Mouse (Mus musculus): ENCODE measurements around the gene Stac2. TPM values are rescaled to one million over a fixed set of nuclear protein-coding genes. Genes with fewer than 3 reads are reported as not detected.
A peak's percentile ranks its signal among the peaks of the same experiment; 100 is the strongest.

The Stac2 gene
- polyA plus RNA-seq, 1 experiment from 2014 or later, result 7.9 TPM

DNA sequence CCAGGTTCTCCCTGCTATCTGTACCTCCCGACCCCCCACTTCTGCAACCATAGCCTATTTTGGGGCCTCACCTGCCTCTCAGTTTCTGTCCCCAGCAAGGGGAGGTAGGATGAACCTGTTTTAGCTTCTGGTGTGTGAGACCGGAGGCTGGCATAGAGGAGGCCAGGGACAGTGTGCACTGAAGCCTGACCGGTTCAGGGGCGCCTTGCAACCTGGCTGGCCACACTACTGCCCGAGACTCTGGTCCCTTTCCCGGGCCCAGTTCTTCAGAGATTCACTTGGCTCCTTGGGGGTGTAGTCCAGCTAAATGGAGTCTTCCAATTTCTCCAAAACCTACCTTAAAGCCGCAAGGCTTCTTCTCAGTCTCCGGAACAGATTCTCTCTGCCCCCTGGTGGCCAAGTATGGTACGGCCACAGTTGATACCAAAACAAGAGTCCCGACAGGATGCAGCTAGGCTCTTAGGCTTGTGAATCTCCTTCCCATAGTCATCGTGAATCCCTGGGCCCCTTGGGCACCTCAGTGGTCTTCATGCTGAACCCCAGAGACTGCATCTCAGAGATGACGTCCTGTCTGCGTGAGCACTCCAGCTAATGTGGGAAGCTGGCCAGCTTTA lies 22.0 kb upstream of the Stac2 start:
- Histone ChIP-seq H3K9me3 (ENCODE audit: control insufficient read depth, low read length) (no peaks in the 10 kb centered on the region), H3K27me3 (replicated peaks; ENCODE audit: control insufficient read depth, insufficient read depth, low read length) (no peaks in the 10 kb centered on the region), H3K9ac (ENCODE audit: low read depth, low read length) (peak overlapping the region; percentile 11; the same call in 1 of the 2 replicates), H3K4me3 (ENCODE audit: low read length) (no peak overlapping the region; the same call in 1 of the 2 replicates), H3K27ac (ENCODE audit: low read depth, low read length) (no peak overlapping the region), H3K4me1 (ENCODE audit: control insufficient read depth, insufficient read depth, low read depth, low read length) (peaks cover 3% of the 10 kb centered on the region), H3K36me3 (ENCODE audit: control insufficient read depth, insufficient read depth, low read length) (no peaks in the 10 kb centered on the region), H3K4me2 (ENCODE audit: low read length) (peak overlapping the region; percentile 38)
- ATAC-seq, result peak; percentile 73
- WGBS, result 17% methylated on average over 13 of the region's 13 CpGs

- Histone ChIP-seq H3K4me3 (ENCODE audit: low read length) (no peak overlapping the region), H3K36me3 (ENCODE audit: control insufficient read depth, insufficient read depth, low read length) (no peaks in the 10 kb centered on the region), H3K4me2 (ENCODE audit: low read length) (no peak overlapping the region), H3K9ac (ENCODE audit: low read depth, low read length) (no peak overlapping the region), H3K27me3 (replicated peaks; ENCODE audit: control insufficient read depth, insufficient read depth, low read length) (no peaks in the 10 kb centered on the region), H3K27ac (ENCODE audit: low read depth, low read length) (no peak overlapping the region), H3K4me1 (ENCODE audit: control insufficient read depth, insufficient read depth, low read depth, low read length) (peaks cover 3% of the 10 kb centered on the region), H3K9me3 (ENCODE audit: control insufficient read depth, low read length) (no peaks in the 10 kb centered on the region)
- WGBS, result 94% methylated on average over 4 of the region's 4 CpGs
- ATAC-seq, result no peak
Measured at GRCm38 (mm10) chr11:98073442-98073841, 20.2 kb upstream of the Stac2 start.

GRCm38 (mm10) chr11:98067255-98067654 lies 14.0 kb upstream of the Stac2 start:
- H3K36me3 ChIP-seq (ENCODE audit: control insufficient read depth, insufficient read depth, low read length), result no peaks in the 10 kb centered on the region
- H3K27me3 ChIP-seq (replicated peaks; ENCODE audit: control insufficient read depth, insufficient read depth, low read length), result no peaks in the 10 kb centered on the region
- no peaks in the 10 kb centered on the region for H3K9me3 ChIP-seq (ENCODE audit: control insufficient read depth, low read length)
- no peak overlapping the region for H3K9ac ChIP-seq (ENCODE audit: low read depth, low read length)
- no peaks in the 10 kb centered on the region for H3K4me1 ChIP-seq (ENCODE audit: control insufficient read depth, insufficient read depth, low read depth, low read length)
- no peak overlapping the region for H3K4me3 ChIP-seq (ENCODE audit: low read length)
- H3K4me2 ChIP-seq (ENCODE audit: low read length), result no peak overlapping the region
- no peak for ATAC-seq
- 95% methylated on average over 21 of the region's 21 CpGs for WGBS
- no peak overlapping the region for H3K27ac ChIP-seq (ENCODE audit: low read depth, low read length)

- no peaks in the 10 kb centered on the region for H3K4me1 ChIP-seq (ENCODE audit: control insufficient read depth, insufficient read depth, low read depth, low read length)
- H3K36me3 ChIP-seq (ENCODE audit: control insufficient read depth, insufficient read depth, low read length), result no peaks in the 10 kb centered on the region
- H3K27ac ChIP-seq (ENCODE audit: low read depth, low read length), result no peak overlapping the region
- H3K9me3 ChIP-seq (ENCODE audit: control insufficient read depth, low read length), result no peaks in the 10 kb centered on the region
- no peak overlapping the region for H3K4me2 ChIP-seq (ENCODE audit: low read length)
- H3K27me3 ChIP-seq (replicated peaks; ENCODE audit: control insufficient read depth, insufficient read depth, low read length), result no peaks in the 10 kb centered on the region
- H3K9ac ChIP-seq (ENCODE audit: low read depth, low read length), result no peak overlapping the region
- 89% methylated on average over 12 of the region's 12 CpGs for WGBS
- no peak overlapping the region for H3K4me3 ChIP-seq (ENCODE audit: low read length)
- no peak for ATAC-seq
Measured at GRCm38 (mm10) chr11:98066201-98066600, 12.9 kb upstream of the Stac2 start.

GRCm38 (mm10) chr11:98061904-98062562 lies 8.8 kb upstream of the Stac2 start:
- H3K4me3 ChIP-seq (ENCODE audit: low read length), result no peak overlapping the region
- no peak for ATAC-seq
- H3K9me3 ChIP-seq (ENCODE audit: control insufficient read depth, low read length), result no peaks in the 10 kb centered on the region
- no peak overlapping the region for H3K9ac ChIP-seq (ENCODE audit: low read depth, low read length)
- H3K4me1 ChIP-seq (ENCODE audit: control insufficient read depth, insufficient read depth, low read depth, low read length), result peaks cover 8% of the 10 kb centered on the region
- H3K36me3 ChIP-seq (ENCODE audit: control insufficient read depth, insufficient read depth, low read length), result no peaks in the 10 kb centered on the region
- no peak overlapping the region for H3K27ac ChIP-seq (ENCODE audit: low read depth, low read length)
- 49% methylated on average over 6 of the region's 6 CpGs for WGBS
- H3K27me3 ChIP-seq (replicated peaks; ENCODE audit: control insufficient read depth, insufficient read depth, low read length), result no peaks in the 10 kb centered on the region
- H3K4me2 ChIP-seq (ENCODE audit: low read length), result no peak overlapping the region

- peaks cover 8% of the 10 kb centered on the region for H3K4me1 ChIP-seq (ENCODE audit: control insufficient read depth, insufficient read depth, low read depth, low read length)
- H3K27ac ChIP-seq (ENCODE audit: low read depth, low read length), result no peak overlapping the region
- no peak overlapping the region for H3K9ac ChIP-seq (ENCODE audit: low read depth, low read length)
- no peaks in the 10 kb centered on the region for H3K27me3 ChIP-seq (replicated peaks; ENCODE audit: control insufficient read depth, insufficient read depth, low read length)
- no peak overlapping the region for H3K4me2 ChIP-seq (ENCODE audit: low read length)
- no peaks in the 10 kb centered on the region for H3K9me3 ChIP-seq (ENCODE audit: control insufficient read depth, low read length)
- WGBS, result 84% methylated on average over 3 of the region's 3 CpGs
- no peak overlapping the region for H3K4me3 ChIP-seq (ENCODE audit: low read length)
- no peaks in the 10 kb centered on the region for H3K36me3 ChIP-seq (ENCODE audit: control insufficient read depth, insufficient read depth, low read length)
- ATAC-seq, result no peak
Measured at GRCm38 (mm10) chr11:98061441-98061840, 8.2 kb upstream of the Stac2 start.

GRCm38 (mm10) chr11:98060104-98060692 lies 6.9 kb upstream of the Stac2 start:
- H3K4me3 ChIP-seq (ENCODE audit: low read length), result no peak overlapping the region
- peaks cover 8% of the 10 kb centered on the region for H3K4me1 ChIP-seq (ENCODE audit: control insufficient read depth, insufficient read depth, low read depth, low read length)
- 69% methylated on average over 5 of the region's 5 CpGs for WGBS
- no peaks in the 10 kb centered on the region for H3K9me3 ChIP-seq (ENCODE audit: control insufficient read depth, low read length)
- no peak overlapping the region for H3K27ac ChIP-seq (ENCODE audit: low read depth, low read length)
- 0 out of 2 replicates have a peak, but pooled peaks cover 2% of the 10 kb centered on the region for H3K27me3 ChIP-seq (replicated peaks; ENCODE audit: control insufficient read depth, insufficient read depth, low read length)
- H3K36me3 ChIP-seq (ENCODE audit: control insufficient read depth, insufficient read depth, low read length), result no peaks in the 10 kb centered on the region
- H3K4me2 ChIP-seq (ENCODE audit: low read length), result no peak overlapping the region
- ATAC-seq, result no peak
- H3K9ac ChIP-seq (ENCODE audit: low read depth, low read length), result peak overlapping the region; percentile 38; the same call in 1 of the 2 replicates

DNA sequence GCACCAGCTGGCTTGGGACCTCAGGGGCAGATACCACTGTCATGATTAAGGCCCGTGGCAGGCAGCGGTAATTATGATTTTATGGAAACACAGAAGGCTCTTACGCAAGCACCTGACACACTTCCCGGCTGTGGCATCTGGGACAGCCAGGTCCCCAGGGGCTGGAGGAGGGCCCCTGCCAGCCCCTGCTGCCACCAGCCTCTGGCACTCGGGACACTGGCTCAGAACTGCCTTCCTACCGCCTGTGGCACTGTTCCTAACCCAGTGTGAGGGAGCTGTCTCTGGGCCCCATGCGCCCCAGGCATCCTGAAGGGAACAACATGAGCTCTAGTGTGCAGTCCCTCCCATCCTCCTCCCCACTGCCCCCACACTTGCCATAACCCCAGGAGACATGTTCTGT lies 6.4 kb upstream of the Stac2 start:
- peak overlapping the region; percentile 38 for H3K9ac ChIP-seq (ENCODE audit: low read depth, low read length)
- ATAC-seq, result no peak

GRCm38 (mm10) chr11:98057998-98058397 lies 4.7 kb upstream of the Stac2 start:
- H3K27ac ChIP-seq (ENCODE audit: low read depth, low read length), result no peak overlapping the region
- no peak overlapping the region for H3K4me2 ChIP-seq (ENCODE audit: low read length)
- H3K9ac ChIP-seq (ENCODE audit: low read depth, low read length), result no peak overlapping the region
- no peaks in the 10 kb centered on the region for H3K9me3 ChIP-seq (ENCODE audit: control insufficient read depth, low read length)
- H3K27me3 ChIP-seq (replicated peaks; ENCODE audit: control insufficient read depth, insufficient read depth, low read length), result peaks cover 2% of the 10 kb centered on the region; the same call in 1 of the 2 replicates
- H3K4me3 ChIP-seq (ENCODE audit: low read length), result no peak overlapping the region
- WGBS, result 85% methylated on average over 5 of the region's 5 CpGs
- no peak for ATAC-seq
- H3K4me1 ChIP-seq (ENCODE audit: control insufficient read depth, insufficient read depth, low read depth, low read length), result peaks cover 8% of the 10 kb centered on the region
- no peaks in the 10 kb centered on the region for H3K36me3 ChIP-seq (ENCODE audit: control insufficient read depth, insufficient read depth, low read length)

More for the DNA sequence above, 6.4 kb upstream of the Stac2 start:
- H3K27ac ChIP-seq (ENCODE audit: low read depth, low read length), result no peak overlapping the region
- no peak overlapping the region for H3K4me2 ChIP-seq (ENCODE audit: low read length)
- WGBS, result 37% methylated on average over 7 of the region's 7 CpGs
- H3K4me1 ChIP-seq (ENCODE audit: control insufficient read depth, insufficient read depth, low read depth, low read length), result peaks cover 8% of the 10 kb centered on the region
- no peak overlapping the region for H3K4me3 ChIP-seq (ENCODE audit: low read length)
- H3K27me3 ChIP-seq (replicated peaks; ENCODE audit: control insufficient read depth, insufficient read depth, low read length), result 0 out of 2 replicates have a peak, but pooled peaks cover 2% of the 10 kb centered on the region
- H3K9me3 ChIP-seq (ENCODE audit: control insufficient read depth, low read length), result no peaks in the 10 kb centered on the region
- H3K36me3 ChIP-seq (ENCODE audit: control insufficient read depth, insufficient read depth, low read length), result no peaks in the 10 kb centered on the region

Measured in hindbrain, embryonic 16.5 days (tissue).